Mouse (Mus musculus) testis, adult 2 months (tissue): ENCODE measurements at regions not wholly inside any gene's neighbourhood (a gene's known extent, or its start where the extent isn't known, plus 50 kb on each side); places are given as distances from the start of the nearest gene placed in this dataset.

Experiments used
- CTCF ChIP-seq: fragments of 200-500 bp; IDR thresholded peaks from 2 replicates; pipeline ENCODE4 v1.5.1; 2012; ENCODE audit warnings: low read depth, mild to moderate bottlenecking, inconsistent platforms, low read length, moderate library complexity; ENCODE audit not compliant: control insufficient read depth, insufficient read depth, insufficient replicate concordance
- POLR2A ChIP-seq: fragments of 200-500 bp; IDR thresholded peaks from 2 replicates; pipeline ENCODE4 v1.6.1; 2012; ENCODE audit warnings: low read depth, mild to moderate bottlenecking, inconsistent platforms, low read length, moderate library complexity; ENCODE audit not compliant: control insufficient read depth

DNA sequence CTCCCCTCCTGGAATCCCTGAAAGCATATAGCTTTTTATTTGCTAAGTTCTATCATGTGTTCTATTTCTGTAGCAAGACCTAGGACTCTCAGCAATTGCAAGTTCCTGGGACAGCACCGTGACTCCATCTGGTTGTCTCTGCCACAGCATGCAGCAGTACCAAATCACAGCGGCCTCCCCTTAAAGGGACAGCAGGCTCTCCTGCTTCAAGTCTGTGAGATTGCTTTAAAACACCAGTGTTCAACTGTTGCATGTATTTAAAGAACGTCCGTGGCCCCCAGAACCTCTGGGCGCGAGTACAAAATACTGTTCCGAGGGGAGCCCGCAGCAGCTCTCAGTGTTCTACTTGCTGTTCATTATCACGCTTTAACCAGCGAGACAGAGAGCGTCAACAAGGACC is 346.0 kb upstream of the Jarid2 start:
- TF ChIP-seq CTCF = no peak
- TF ChIP-seq POLR2A = no peak
